Mouse (Mus musculus) E14TG2a.4 (cell line): Measurements from ENCODE around the gene Bhlhe23.

Experiments used
- H3K27me3 ChIP-seq: 2 replicates; pipeline ENCODE4 v1.6.1; 2014; ENCODE audit warnings: low read length, control low read depth; ENCODE audit not compliant: insufficient read depth
- H3K36me3 ChIP-seq: 2 replicates; pipeline ENCODE4 v1.6.1; 2014; ENCODE audit warnings: low read length, control low read depth; ENCODE audit not compliant: insufficient read depth
- H3K4me1 ChIP-seq: replicated peaks from 2 replicates; pipeline ENCODE4 v1.6.1; 2014; ENCODE audit warnings: low read depth, low read length, control low read depth
- H3K4me3 ChIP-seq: replicated peaks from 2 replicates; pipeline ENCODE4 v1.5.1; 2014; ENCODE audit warnings: mild to moderate bottlenecking, low read length
- H3K9me3 ChIP-seq: 2 replicates; pipeline ENCODE4 v1.6.1; 2014; ENCODE audit warnings: low read length, control low read depth
- CTCF ChIP-seq: conservative IDR thresholded peaks from 2 replicates; pipeline ENCODE4 v1.5.1; 2014; ENCODE audit warnings: low read length
- NANOG ChIP-seq: IDR thresholded peaks from 2 replicates; pipeline ENCODE4 v1.6.1; 2014; ENCODE audit warnings: borderline replicate concordance, low read length, mixed read lengths
- POU5F1 ChIP-seq: IDR thresholded peaks from 2 replicates; pipeline ENCODE4 v1.6.1; 2014; ENCODE audit warnings: low read length, borderline replicate concordance

The Bhlhe23 gene

GRCm38 (mm10) chr2:180776793-180777192, at the start of gene Bhlhe23:
Gene Bhlhe23, minus strand, starts transcription at chr2:180776900.
- H3K36me3 ChIP-seq, result no peaks in the 10 kb centered on the region
- H3K4me1 ChIP-seq, result peaks cover 68% of the 10 kb centered on the region
- TF ChIP-seq CTCF, result no peak
- no peak for TF ChIP-seq POU5F1
- TF ChIP-seq NANOG, result no peak
- peak within 1 kb of the TSS; percentile 70 for H3K4me3 ChIP-seq
- peaks cover 7% of the 10 kb centered on the region; the same call in 1 of the 2 replicates for H3K9me3 ChIP-seq
- H3K27me3 ChIP-seq, result peaks cover 78% of the 10 kb centered on the region

DNA sequence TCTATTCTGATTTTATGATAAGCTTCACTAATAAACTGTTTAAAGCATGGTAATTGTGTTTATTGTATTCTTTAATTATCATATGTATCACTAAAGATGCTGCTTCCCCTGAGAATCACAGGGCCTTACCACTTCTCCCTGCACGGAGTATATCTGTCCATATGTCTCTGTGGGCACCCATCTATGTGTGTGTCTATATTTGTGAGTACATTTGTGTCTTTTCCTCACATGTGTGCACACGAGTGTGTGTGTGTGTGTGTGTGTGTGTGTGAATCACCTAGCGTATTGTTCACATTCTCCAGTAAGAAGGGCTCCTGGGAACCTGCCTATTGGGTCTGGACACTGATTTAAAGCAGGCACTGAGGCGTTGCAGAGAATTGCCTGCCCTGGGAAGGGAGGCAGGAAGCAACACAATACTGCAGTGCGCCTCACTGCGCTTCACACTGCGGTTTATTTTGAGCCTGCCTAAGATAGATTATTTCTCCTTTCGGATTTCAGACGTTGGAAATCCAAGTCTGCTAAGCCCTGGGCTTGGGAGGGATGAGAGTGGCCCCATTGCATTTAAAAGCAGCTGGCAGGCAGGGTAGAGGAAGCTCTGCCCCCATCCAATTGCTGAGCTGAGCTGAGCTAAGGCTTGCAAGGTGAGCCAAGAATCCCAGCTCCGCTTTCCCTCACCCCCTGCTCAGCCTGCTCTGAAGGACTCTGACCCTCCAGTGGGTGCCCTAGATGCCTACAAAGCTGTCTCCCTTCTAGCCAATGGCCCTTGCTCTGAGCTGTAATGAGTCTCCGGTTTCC, 48.6 kb upstream of the Bhlhe23 start:
- H3K9me3 ChIP-seq, result no peaks in the 10 kb centered on the region
- no peak overlapping the region for H3K4me3 ChIP-seq
- H3K27me3 ChIP-seq, result peaks cover 13% of the 10 kb centered on the region
- TF ChIP-seq NANOG (no peak), POU5F1 (no peak), CTCF (no peak)
- H3K36me3 ChIP-seq, result no peaks in the 10 kb centered on the region
- H3K4me1 ChIP-seq, result peaks cover 6% of the 10 kb centered on the region

DNA sequence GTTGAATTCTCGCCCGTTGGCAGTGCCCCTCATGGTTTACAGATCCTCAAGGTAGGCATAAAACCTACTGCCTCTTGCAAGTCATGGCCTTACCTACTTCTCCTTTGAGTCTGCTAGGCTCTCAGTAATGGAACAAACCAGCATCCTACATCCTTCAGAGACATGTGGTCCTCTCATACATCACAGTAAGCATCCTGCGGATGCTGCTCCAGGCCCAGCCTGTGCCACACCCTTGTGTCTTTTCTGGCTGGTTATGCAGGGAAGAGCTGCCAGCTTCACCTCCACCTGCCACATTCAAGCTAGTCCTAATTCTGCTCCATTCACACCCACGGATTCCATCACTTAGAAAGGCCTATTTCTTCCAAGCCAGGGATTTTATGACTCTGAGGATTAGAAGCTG, 48.0 kb upstream of the Bhlhe23 start:
- no peaks in the 10 kb centered on the region for H3K36me3 ChIP-seq
- peaks cover 6% of the 10 kb centered on the region for H3K4me1 ChIP-seq
- no peaks in the 10 kb centered on the region for H3K9me3 ChIP-seq
- no peak overlapping the region for H3K4me3 ChIP-seq
- TF ChIP-seq POU5F1 (no peak), CTCF (no peak), NANOG (no peak)
- peaks cover 13% of the 10 kb centered on the region for H3K27me3 ChIP-seq

- TF ChIP-seq CTCF, result no peak
- TF ChIP-seq NANOG, result no peak
- TF ChIP-seq POU5F1, result no peak
- H3K27me3 ChIP-seq, result peaks cover 13% of the 10 kb centered on the region
These were observed 47.4 kb upstream of the Bhlhe23 start for GRCm38 (mm10) chr2:180824061-180824460.

DNA sequence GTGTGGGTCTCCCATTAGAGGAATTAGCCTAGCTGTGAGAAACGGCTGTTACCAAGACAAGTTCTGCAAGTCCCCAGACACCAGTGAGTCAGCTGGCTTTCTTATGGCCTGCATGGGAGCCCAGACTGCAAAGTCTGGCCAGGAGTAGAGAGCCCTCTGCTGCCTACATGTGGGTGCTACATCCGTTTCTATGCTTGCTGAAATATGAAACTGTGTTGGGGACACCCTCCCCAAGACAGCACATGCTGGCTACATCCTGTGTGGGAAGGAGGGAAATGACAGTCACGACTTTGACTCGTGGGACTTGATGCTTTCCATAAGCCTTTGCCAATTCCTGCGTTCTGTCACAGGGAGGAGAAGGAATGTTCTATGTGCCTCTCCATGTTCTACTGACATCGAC, 45.8 kb upstream of the Bhlhe23 start:
- no peak overlapping the region for H3K4me3 ChIP-seq
- H3K36me3 ChIP-seq, result no peaks in the 10 kb centered on the region
- H3K4me1 ChIP-seq, result peaks cover 6% of the 10 kb centered on the region
- H3K27me3 ChIP-seq, result peaks cover 6% of the 10 kb centered on the region
- no peaks in the 10 kb centered on the region for H3K9me3 ChIP-seq
- TF ChIP-seq NANOG (no peak), CTCF (peak; percentile 42; the same call in 1 of the 2 replicates), POU5F1 (no peak)

More at GRCm38 (mm10) chr2:180824061-180824460, 47.4 kb upstream of the Bhlhe23 start:
- no peak overlapping the region for H3K4me3 ChIP-seq
- H3K9me3 ChIP-seq, result no peaks in the 10 kb centered on the region
- peaks cover 6% of the 10 kb centered on the region for H3K4me1 ChIP-seq
- no peaks in the 10 kb centered on the region for H3K36me3 ChIP-seq

- Histone ChIP-seq H3K9me3 (no peaks in the 10 kb centered on the region), H3K4me3 (no peak overlapping the region), H3K4me1 (peaks cover 6% of the 10 kb centered on the region), H3K36me3 (no peaks in the 10 kb centered on the region), H3K27me3 (0 out of 2 replicates have a peak, but pooled peaks cover 4% of the 10 kb centered on the region)
- TF ChIP-seq CTCF (no peak), NANOG (no peak), POU5F1 (no peak)
These were observed 42.8 kb upstream of the Bhlhe23 start for GRCm38 (mm10) chr2:180819504-180819903.

DNA sequence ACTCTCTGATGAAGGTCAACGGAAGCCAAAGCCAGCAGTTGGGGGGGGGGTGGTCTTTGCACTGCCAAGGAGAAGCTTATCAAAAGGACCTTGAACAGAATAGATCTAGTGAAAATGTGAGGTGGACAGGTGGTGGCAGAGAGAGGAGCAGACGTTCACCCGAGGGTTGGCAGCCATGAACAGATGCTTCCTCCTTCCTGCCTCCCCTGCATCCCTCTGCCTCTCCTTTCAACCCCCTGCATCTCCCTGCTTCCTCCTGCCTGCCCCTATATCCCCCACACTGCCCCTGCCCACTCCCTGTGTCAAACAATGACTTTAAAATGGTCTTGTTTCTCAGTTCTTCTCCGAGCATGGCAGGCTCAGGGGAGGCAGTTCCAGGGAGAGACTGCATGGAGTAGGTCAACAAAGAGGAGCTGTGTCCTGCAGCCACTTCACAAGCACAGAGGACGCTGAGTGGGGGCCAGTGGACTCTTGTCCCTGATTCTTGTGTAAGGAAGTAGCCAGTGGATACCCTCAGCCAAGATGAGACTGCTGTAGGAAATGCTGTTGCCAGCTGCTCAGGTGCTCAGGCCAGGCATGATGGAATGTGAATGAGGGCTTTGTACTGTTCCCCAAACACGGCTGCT, 39.9 kb upstream of the Bhlhe23 start:
- Histone ChIP-seq H3K27me3 (peaks cover 11% of the 10 kb centered on the region), H3K36me3 (no peaks in the 10 kb centered on the region), H3K4me3 (no peak overlapping the region), H3K4me1 (no peaks in the 10 kb centered on the region), H3K9me3 (no peaks in the 10 kb centered on the region)
- no peak for TF ChIP-seq CTCF
- TF ChIP-seq POU5F1, result no peak
- no peak for TF ChIP-seq NANOG

DNA sequence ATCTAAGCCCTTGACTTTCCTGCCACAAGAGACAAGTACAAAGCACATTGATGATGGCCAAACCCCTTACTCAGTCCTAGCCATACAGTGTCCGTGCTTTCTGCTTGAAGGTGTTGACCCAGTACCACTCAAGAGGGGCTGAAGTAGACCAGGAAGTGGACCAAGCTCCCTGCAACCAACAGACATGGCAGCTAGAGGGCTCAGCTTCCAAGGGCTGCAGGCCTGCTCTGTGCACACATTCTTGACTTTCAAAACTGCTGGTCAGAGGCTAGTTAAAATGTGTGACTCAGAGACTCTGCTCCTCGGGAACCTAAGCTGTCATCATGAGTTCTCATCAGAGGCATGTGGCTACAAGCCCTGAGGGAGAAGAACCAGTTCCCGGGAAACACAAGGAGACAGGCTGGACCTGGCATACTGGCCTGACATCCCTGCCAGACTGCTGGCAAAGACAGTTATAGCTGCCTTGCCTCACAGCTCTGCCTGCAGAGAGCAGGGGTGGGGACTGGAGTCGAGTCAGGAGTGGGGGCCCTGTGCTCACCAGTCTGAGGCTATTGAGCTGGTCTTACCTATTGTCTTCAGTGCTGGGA, 37.4 kb upstream of the Bhlhe23 start:
- TF ChIP-seq NANOG (no peak), CTCF (no peak), POU5F1 (no peak)
- no peaks in the 10 kb centered on the region for H3K36me3 ChIP-seq
- H3K4me1 ChIP-seq, result peaks cover 10% of the 10 kb centered on the region
- H3K9me3 ChIP-seq, result no peaks in the 10 kb centered on the region
- peaks cover 16% of the 10 kb centered on the region for H3K27me3 ChIP-seq
- H3K4me3 ChIP-seq, result no peak overlapping the region
